Mouse (Mus musculus) liver, postnatal 0 days (tissue): ENCODE data around the gene Nup85.

Experiments used
- CTCF ChIP-seq: sonication (generic); IDR thresholded peaks from 2 replicates; pipeline ENCODE4 v1.5.1; 2016; ENCODE audit warnings: antibody characterized with exemption, low read depth
- EP300 ChIP-seq: IDR thresholded peaks from 2 replicates; pipeline ENCODE4 v1.6.1; 2016; ENCODE audit warnings: antibody characterized with exemption, low read depth, mild to moderate bottlenecking

DNA sequence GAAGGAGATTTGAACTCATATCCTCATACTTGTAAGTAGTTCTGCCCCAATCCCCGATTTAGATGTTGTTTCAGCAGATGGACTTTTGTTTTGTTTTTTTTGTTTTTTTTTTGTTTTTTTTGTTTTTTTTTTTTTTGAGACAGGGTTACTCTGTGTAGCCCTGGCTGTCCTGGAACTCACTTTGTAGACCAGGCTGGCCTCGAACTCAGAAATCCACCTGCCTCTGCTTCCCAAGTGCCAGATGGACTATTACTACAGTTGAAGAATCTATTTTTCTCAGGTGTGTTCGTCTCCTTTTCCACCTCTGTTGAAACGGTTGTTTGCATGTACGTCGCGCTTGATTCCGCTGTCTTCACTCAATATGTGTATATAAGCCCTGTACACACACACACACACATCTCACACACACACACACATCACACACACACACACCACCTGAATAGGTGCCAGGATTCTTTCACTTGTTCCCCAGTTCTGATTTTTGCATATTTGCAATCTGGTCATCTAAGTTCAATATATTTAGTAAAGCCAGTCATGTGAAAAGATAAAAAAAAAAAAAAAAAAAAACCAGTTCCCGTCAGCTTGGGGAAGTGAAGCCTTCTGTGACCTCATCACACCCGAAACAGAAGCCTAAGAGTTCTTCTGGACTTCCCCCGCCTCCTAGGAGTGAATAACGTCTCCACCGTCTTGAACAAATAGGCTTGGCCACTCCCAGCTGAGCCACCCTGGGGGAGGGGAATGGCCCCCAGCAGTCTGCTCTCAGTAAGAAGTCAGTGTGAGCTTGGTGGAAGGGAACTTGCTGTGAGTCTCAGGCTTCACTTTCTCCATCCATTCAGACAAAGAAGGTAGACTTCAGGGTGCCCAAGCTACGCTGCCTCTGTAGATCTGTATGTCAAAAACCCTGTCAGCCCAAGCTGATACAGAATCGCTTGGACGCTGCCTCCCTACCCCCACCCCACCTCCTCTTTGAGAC lies 66.6 kb downstream of the Nup85 start:
- TF ChIP-seq CTCF (no peak), EP300 (no peak)
